Mouse (Mus musculus): ENCODE data around the gene Gm6164.
"Not testable (repeated sequence)": the region's sequence is repeated elsewhere in the genome, so short reads cannot be mapped to it uniquely, and the experiment has no call there.

DNA sequence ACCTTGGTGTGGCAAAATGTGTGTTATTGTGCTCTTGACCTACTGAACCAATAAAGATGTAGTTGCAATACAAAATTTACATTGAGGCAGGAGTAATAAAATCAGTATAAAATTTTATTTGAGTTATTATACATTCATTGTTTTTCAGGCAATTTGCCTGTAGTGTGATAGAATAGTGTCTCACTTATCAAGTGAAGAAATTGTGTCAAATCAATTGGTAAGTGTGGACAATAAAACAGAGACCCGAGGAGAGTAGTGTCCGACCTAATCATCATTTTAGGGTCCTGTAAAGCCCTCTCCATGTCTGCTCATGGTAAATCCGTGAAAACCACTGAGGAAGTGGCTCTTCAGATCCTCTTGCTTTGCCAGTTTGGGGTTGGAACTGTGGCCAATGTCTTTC, 12.0 kb downstream of the Gm6164 start, which contains the start of gene Vmn1r95:
- not testable (repeated sequence) for TF ChIP-seq CTCF (IDR thresholded peaks at IDR 0.05; ENCODE audit: borderline replicate concordance, insufficient read depth, low read length); POLR2A (IDR thresholded peaks at IDR 0.05; ENCODE audit: low read depth, low read length)

Measured in embryonic fibroblast, embryonic 13.5 days (primary cell).